Mouse (Mus musculus) left cerebral cortex, postnatal 10 days (tissue): ENCODE measurements at regions not wholly inside any gene's neighbourhood (a gene's known extent, or its start where the extent isn't known, plus 50 kb on each side); places are given as distances from the start of the nearest gene placed in this dataset.

Experiments
- DNase-seq, 2 experiments: peaks; one replicate each; pipeline ENCODE4 v3.0.0; 2021 to 2022; ENCODE audit warnings: low spot score in 2 of 2, mixed read lengths in 1 of 2; ENCODE audit errors: extremely low spot score in 1 of 2
- intact Hi-C: fragments of 180-260 bp; cut with DNase I; formaldehyde crosslinking; loops from one replicate; pipeline ENCODE4 v1.15.1; 2025

DNA sequence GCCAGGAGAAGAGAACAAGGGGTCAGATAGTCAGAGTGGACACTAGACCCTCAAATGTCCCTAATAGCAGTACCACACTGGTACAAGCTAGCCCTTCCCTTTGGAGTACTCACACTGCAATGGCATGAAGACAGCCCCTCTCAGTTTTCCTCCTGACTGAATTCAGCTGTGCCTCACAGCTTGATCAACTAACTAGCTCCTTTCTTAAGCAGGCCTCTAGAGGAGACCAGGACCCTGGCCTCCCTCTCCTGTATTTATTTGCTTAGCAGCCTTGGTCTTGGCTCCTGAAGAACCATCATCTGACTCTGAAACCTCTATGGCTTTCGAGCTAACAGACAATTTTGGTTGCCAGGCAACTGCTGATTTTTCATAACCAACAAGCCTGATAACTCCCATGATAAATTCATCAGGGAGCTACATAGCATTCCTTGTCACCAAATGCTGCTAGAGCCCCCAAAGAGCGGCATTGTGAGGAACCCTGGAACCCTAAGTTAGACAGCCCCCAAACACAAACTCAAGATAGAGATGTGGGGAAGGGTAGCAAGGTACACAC is 440.4 kb upstream of the Zdhhc25 start:
- no peak for DNase-seq
- intact Hi-C loops = no loop called here

DNA sequence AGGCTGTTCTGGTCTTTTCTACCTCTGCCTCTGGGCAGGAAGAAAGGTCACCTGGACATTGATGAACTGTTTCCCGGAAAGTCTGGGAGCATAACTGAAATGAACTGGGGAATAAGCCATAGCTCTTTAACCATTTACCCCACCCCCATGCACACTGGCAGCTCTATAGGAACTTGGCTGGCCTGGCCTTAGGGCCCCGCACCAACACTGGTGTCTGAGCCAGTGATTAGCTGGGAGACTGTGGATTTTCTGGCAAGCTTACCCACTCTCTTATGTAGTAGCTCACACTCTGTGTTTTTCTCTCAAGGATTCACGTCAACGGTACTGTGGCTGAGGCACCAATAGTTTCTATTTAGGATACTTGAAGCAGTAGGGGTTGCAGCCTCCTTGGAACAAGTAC is 439.8 kb upstream of the Zdhhc25 start:
- intact Hi-C loops = no loop called here
- no peak for DNase-seq

DNA sequence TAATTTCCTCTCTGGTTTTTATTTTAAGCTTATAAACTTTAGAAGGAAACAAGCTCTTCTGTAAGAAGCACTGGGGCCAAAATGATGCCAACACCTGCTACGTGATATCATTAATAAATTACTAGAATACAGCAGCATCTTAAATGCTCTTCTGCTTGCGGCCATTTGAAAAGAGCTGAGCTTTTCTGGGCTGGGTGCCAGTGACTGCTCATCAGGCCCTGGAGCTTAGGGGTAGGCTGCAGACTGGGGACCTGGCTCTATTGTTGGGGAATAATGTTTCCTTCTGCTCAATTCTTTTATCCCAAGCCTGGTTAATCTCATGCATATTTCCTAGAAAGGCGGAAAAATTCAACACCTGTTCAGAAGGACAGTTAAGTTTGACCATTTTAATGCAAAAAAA is 436.7 kb upstream of the Zdhhc25 start:
- DNase-seq = no peak
- intact Hi-C loops = no loop called here

- intact Hi-C loops = no loop called here
- no peak for DNase-seq
Measured at GRCm38 (mm10) chr15:88174326-88174725, 425.8 kb upstream of the Zdhhc25 start.

- no peak for DNase-seq
- intact Hi-C loops = no loop called here
Measured at GRCm38 (mm10) chr15:88175991-88176390, 424.1 kb upstream of the Zdhhc25 start.

- intact Hi-C loops = no loop called here
- DNase-seq = peak in 1 of 2 experiments; percentile 13
Measured at GRCm38 (mm10) chr15:88196539-88196938, 403.6 kb upstream of the Zdhhc25 start.

GRCm38 (mm10) chr15:88202736-88203135 is 397.4 kb upstream of the Zdhhc25 start:
- no peak for DNase-seq
- intact Hi-C loops = no loop called here

DNA sequence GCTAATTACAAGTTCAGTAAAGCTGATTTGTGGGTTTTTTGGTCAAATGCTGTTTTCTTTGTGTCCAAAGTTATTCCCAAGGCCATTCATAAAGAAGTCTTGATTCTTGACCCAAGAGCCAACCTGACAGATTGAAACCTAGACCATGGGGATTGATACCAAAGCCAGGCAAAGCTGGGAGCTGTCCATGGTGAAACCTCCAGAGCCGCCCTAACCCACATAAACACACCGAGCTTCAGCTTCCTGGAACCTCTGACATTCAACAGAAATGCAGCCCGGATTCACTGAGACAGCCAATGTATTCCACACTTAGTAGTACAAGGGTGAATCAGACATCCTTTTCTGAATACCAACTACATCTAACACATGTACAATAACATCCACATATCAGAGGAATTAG is 386.7 kb upstream of the Zdhhc25 start:
- intact Hi-C loops = no loop called here
- no peak for DNase-seq

DNA sequence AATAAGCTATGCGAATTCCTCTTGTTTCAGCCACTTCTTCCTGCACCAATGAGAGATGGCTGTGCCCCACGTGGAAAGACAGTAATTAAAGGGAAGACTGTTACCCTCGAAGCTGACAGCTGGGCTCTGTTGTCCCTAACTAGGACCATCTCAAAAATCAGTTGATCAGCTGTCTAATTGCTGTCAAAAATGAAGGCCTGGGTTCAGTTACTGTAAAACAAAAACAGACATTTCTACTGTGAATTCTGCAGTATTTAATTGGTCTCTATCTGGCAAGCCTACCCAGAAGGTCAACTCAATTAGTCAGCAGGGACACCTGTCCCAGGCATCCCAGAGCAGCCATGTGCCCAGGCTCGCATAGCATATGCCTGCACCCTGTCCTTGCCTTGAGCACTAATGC is 385.8 kb upstream of the Zdhhc25 start:
- no peak for DNase-seq
- intact Hi-C loops = no loop called here

DNA sequence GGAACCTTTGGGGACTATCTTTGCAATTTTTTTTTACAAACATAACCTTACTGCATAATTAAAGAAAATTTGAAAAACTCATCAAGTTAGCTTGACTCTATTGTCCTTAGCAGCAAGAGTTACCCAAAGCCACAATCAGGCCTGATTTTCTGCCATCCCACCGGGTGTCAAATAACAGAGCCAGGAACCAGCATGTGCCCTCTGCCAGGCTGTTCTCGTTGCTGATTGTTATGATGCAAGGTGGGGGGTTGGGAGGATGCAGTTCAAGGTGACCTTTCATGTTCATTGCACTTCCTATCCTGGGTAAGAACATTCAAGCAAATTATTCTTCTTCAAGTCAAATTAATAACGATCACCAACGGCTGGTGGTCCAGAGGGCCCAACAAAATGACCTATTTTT is 370.6 kb upstream of the Zdhhc25 start:
- DNase-seq = no peak
- intact Hi-C loops = no loop called here

- no peak for DNase-seq
- intact Hi-C loops = loop anchor here (10.0 kb wide), 1 partner anchor 210 kb away; no protein-coding TSS in a partner anchor
Measured at GRCm38 (mm10) chr15:88244606-88245005, 355.5 kb upstream of the Zdhhc25 start.

GRCm38 (mm10) chr15:88245496-88246246 is 354.4 kb upstream of the Zdhhc25 start:
- intact Hi-C loops = loop anchor here (10.0 kb wide), 1 partner anchor 211 kb away; no protein-coding TSS in a partner anchor
- DNase-seq = peak in 1 of 2 experiments; percentile 32

GRCm38 (mm10) chr15:88247974-88248625 is 352.0 kb upstream of the Zdhhc25 start:
- intact Hi-C loops = loop anchor here (1.0 to 10.0 kb wide), 3 partner anchors 102 to 623 kb away; no protein-coding TSS in a partner anchor
- DNase-seq = peak; percentile 87 to 88

DNA sequence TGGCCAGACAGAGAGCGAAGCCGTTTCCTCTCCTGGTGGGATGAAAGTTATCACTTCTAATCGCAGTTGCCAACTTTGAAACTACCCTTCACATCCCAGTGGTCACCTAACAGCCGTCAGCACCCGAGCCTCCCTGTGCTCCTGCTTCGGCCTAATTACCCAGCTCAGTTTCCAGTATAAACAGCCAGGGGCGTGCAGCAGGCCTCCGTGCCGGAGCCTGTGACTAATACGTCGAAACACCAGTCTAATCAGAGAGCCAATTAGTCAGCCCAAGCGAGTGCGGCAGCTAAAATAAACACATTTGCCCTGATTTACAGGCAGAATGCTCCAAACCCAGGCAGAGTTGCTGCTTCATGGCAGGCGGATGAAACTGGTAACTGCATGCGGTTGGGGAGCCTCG is 312.1 kb upstream of the Zdhhc25 start:
- intact Hi-C loops = no loop called here
- no peak for DNase-seq

DNA sequence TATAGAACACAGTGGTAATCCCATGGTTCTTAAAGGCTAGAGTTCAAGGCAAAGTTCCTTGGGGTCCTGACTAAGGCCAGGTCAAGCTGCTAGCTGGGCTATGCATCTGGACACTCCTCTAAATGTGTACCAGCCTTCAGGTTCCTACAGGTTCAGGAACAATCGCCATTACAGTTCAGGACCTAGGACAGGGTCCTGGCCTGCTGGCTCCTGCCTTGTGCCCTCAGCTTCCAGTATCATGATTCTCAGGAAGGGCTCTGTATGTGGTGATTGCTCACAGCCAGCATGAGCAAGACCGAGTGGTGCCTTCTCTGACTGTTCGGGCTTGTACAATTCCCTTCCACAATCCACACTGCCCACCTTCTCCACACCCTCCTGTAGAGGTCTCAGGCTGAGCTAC is 311.4 kb upstream of the Zdhhc25 start:
- intact Hi-C loops = no loop called here
- no peak for DNase-seq

GRCm38 (mm10) chr15:88290740-88291363 is 309.2 kb upstream of the Zdhhc25 start:
- DNase-seq = no peak
- intact Hi-C loops = no loop called here

DNA sequence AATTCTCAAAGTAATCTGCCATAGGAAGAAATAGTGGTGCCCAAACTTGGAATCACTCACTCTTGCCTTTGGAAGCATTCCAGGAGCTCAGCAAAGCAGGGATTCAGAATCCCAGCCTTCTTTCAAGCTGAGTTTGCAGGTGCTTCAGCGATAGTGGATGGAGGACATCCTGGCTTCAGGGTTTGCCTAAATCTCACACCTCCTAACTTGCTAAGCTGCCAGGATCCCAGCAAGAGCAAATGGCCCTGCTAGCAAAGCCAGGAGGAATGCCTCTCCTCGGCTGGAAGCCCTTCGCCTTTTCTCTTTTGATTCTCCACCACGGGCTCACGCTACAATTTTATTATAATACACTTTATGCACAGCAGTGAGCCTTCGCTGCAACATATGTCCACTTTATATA is 301.0 kb upstream of the Zdhhc25 start:
- intact Hi-C loops = no loop called here

DNA sequence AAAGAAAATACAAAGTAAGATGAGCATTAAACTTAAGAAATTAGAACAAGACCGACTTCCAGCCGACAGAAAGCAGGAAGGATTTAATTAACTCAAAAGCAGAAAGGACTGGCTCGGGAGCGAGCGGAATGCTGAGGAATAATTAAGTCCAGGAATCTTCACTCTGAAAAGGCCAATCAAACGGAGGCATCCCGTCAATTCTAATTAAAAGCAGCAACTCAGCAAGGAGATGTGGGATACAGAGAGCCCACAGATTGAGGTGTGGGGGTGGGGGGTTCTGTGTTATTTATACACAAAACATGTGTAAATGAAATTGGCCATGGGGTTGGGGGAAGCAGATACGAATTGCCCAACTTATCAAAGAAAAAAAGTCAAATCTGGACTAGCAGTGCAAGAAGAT is 288.9 kb upstream of the Zdhhc25 start:
- DNase-seq = no peak
- intact Hi-C loops = loop anchor here (10.0 kb wide), 1 partner anchor 224 kb away; no protein-coding TSS in a partner anchor

More for the DNA sequence above, 301.0 kb upstream of the Zdhhc25 start:
- DNase-seq = no peak

GRCm38 (mm10) chr15:88314810-88315459 is 285.2 kb upstream of the Zdhhc25 start:
- no peak for DNase-seq
- intact Hi-C loops = loop anchor here (10.0 kb wide), 1 partner anchor 220 kb away; no protein-coding TSS in a partner anchor
